Mouse (Mus musculus) left cerebral cortex, adult 18-20 months (tissue): ENCODE data around the gene Plppr3. TPM values are rescaled to one million over a fixed set of nuclear protein-coding genes. Genes with fewer than 3 reads are reported as not detected.

ENCODE experiments used
- DNase-seq, 2 experiments: peaks; one replicate each; pipeline ENCODE4 v3.0.0; 2021 to 2022; ENCODE audit warnings: low spot score in 2 of 2, mixed read lengths in 1 of 2
- microRNA-seq, 2 experiments: library from miRNA; unstranded; fragments of <30 nt; microRNA quantifications; one replicate each; pipeline ENCODE4 v1.2.0; 2021
- total RNA-seq, 2 experiments: library from RNA; stranded (reverse); gene quantifications; 2 replicates each; pipeline ENCODE4 v1.2.3; 2021

Plppr3 gene
- total RNA-seq, 2 experiments from 2014 or later, result 55.6 to 58.0 TPM

DNA sequence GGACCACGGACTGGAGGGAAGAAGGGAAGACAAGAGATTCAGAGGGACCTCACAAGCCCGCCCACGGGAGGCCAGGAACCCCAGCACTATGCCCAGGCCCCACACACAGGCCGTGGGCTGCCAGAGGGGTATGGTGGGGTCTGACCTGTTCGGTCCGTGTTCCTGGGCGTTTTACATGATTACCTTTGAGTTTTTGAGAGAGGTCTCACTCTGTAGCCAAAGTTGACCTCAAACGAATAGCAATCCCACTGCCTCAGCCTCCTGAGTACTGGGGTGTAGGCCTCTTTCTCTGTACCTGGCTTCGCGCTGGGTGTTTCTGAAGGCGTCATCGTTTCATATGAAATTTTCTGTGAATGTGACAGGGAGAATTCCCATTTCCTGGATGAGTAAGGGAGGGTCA lies 52.7 kb downstream of the Plppr3 start:
- no peak for DNase-seq

DNA sequence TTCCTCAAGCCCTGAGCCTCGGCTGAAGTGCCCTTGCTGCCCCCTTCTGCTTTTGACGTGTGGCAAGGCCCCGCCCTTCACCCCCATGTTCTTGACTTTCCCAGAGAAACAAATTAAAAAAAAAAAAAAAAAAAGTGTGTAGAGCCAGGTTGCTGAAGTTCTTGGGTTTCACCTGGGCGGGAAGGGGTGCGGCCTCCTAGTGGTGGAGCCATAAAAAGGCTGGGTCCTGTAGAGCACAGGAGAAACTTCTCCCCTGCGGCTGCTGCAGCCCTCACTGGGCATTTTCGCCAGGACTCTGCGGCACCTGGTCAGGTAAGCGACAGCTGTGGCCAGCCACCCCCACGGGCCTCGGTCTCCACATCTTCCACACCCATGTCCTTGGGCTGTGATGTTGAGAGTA lies 53.7 kb downstream of the Plppr3 start, which contains the start of gene Misp:
Misp (plus strand) TSS at position 208 of the 400 bp plus-strand sequence.
- no peak for DNase-seq

DNA sequence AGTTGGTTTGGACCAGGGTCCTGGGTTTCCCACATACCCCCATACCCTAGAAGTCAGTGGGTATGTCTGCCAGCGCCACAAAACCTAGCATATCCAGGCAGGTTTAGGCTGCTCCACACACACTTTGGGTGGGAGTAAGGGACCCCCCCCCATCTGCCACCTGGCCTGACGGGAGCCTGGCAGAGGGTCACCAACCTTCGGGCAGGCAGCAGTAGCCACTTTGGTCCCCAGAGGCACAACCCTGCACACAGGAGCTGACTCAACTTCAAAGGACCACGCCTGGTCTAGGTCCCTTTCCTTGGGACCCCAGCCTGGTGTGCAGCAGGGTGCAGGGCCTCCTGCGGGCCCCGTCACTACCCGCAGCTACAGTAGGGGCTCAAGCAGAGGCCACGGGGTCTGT lies 54.2 kb downstream of the Plppr3 start:
- no peak for DNase-seq

DNA sequence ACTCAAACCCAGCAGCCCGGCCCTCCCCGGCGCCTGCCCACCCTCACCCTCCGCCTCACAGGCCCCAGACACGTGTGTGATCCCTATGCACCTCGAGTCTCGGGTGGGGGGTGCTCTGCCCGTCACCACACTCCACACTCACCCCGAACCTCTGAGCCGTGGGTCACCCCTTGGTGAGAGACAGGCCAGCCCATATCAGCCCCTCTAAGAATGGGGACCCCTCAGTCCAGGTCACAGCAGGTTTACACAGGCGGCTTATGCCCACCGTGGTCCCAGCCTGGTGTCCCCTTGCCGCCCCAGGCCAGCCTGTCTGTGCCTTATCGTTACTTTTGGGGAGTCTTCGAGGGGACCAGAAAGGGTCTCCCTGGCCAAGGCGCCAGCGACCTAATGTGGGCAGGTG lies 54.8 kb downstream of the Plppr3 start:
- no peak for DNase-seq

DNA sequence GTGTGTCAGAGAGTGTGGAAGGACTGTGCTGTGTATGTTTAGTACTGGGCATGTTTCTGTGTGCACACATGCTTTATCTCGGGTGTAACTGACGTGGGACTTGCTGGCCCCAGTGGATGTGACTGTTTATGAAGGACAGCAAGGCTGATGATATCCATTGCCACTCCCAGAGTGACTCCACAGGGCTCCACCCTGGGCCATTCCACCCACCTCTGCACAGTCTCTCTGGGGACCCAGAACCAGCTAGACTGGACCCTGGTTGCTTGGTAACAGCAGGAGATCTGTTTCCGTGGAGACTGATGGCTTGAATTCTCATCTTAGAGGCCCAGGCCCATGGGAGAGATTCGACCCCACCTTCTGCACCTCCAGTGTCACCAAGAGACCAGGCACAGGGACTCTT lies 56.2 kb downstream of the Plppr3 start:
- DNase-seq, result no peak

DNA sequence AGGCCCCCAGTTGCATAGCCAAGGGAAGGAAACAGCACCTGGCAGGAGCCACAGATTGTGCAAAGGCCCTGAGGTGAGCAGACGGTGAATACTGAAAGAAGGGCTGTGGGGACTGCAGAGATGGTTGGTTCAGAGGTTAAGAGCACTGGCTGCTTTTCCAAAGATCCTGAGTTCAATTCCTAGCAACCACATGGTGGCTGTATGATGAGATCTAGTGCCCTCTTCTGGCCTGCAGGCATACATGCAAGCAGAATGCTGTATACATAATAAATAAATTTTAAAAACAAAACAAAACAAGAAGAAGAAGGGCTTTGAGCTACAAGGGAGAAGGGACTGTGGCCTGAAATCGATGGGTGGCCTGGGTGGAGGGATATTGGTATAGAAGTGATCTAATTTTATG lies 57.3 kb downstream of the Plppr3 start:
- DNase-seq, result no peak

DNA sequence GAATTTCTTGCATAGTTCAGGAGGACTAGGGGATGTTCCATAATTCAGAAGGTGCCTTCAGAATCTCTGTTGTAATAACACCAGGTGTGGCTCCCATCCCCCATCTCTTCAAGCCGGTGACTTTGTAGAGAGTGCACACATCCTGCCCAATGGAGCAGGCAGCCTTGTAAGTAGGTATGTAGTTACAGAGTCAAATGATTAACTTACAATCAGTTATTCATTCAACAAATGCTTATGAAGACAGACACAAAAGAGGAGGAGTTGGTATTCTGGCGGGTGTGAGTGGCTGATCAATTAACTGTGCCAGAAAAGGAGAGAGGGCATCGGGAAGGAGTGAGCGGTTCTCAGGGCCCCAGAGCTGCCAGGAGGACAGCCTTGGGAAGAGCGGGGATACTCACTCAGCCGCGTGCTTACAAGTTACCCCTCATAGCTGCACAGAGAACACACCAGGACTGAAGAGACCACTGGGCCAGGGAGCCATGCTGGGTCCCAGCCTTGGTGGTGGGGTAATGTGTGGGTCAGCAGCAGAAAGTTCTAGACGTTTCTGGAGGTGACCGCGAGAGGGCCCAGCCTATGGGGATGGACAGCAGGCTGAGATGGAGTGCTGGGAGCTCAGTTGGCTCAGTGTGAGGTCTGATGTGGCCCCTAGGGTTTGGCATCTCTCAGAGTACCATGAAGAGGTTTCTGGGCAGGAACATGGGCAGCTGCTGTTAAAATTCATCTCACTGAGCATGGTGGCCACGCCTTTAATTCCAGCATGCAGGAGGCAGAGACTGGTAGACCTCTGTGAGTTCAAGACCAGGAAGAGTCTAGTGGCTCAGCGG lies 58.6 kb downstream of the Plppr3 start:
- DNase-seq, result no peak

DNA sequence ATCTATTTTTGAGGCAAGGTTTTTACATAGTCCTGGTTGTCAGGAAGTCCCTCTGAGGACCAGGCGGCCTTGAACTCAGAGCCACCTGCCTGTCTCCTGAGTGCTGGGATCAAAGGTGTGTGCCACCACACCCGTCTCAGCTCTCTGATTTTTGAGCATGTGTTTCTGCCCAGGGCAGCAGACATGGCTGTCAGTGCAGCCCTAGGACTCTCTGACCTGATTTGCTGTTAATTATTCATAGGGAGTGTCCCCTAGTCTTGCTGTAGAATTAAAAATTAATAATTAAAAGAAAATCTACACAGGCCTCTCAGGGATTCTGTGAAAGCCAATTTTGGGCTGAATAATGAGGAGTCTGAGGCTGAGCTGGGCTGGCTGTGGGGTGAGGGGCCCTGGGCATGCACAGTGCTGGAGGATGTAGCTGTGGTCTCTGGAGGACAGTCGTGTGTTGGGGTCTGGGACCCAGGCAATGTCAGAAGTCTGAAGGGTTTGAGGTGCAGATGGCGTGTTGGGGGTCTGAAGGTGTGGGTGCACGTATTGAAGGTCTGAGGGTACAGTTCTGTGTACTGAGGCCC lies 60.1 kb downstream of the Plppr3 start:
- no peak for DNase-seq

DNA sequence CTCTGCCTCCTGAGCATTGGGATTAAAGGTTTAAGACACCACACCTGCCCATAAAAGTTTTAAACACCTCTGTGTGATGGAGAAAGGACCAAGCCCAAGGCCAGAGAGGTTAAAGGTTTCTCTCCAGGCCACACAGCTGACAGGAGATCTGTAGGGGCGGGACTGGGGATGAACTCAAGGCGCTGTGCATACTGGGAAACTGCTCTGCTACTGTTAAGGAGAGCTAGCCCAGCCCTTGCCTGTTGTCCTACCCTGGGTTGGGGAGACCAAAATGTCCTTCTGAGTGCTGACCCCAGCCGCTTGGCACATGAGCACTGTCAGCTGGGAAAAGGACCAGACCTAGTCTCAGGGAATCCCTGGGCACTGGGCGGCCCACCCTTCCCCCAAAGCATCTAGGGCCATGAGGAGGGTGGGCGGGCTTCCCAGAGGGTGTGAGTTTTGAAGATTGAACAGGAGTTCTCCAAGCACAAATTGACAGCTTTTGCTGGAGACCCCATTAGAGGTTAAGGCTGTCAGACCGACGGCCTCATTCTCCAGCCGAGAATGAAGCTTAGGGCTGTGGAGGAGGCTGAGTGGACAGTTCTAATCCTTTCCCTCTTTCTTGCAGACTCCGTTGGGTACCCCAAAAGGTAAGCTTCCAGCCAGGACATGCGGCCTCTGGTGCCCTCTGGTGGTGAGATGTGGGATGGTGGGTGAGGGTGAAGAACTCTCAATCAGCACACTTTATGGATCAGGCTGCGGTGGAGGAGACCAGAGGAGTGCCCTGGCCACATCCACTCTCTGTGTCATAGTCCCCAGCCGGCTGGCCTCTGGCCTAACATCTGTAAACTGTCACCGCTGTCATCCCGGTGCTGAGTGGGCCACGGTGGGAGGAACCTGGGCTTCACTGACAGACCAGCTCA lies 62.4 kb downstream of the Plppr3 start:
- DNase-seq, result peak; percentile 85 to 92

Small RNAs within 50 kb of the gene (microRNA-seq; reads per million reads assigned to microRNA genes)
- 0 to 0.25 reads per million in 2 experiments for gene Mir6910

Other genes starting within 250 kb of the Plppr3 start
- 10 to 100 TPM; 44.3 to 50.1 TPM for gene Shc2, start 236.7 kb downstream of the Plppr3 start, total RNA-seq
- under 1 TPM in 1 of 2 experiments, not detected in 1; 0.82 TPM for gene Odf3l2, start 228.9 kb downstream of the Plppr3 start, total RNA-seq
- not detected for gene Madcam1, start 210.1 kb downstream of the Plppr3 start, total RNA-seq
- gene Tpgs1, start 205.3 kb downstream of the Plppr3 start, total RNA-seq, result 10 to 100 TPM; 69.8 to 77.1 TPM
- 10 to 100 TPM; 75.4 to 77.5 TPM for gene Cdc34, start 192.4 kb downstream of the Plppr3 start, total RNA-seq
- gene Gzmm, start 185.6 kb downstream of the Plppr3 start, total RNA-seq, result 1 to 10 TPM; 2.7 to 3.2 TPM
- 100 to 1,000 TPM; 566 to 614 TPM for gene Bsg, start 170.1 kb downstream of the Plppr3 start, total RNA-seq
- gene Hcn2, start 158.0 kb downstream of the Plppr3 start, total RNA-seq, result 100 to 1,000 TPM; 142 to 157 TPM
- gene Polrmt, start 128.1 kb downstream of the Plppr3 start, total RNA-seq, result 10 to 100 TPM; 50.6 to 55.3 TPM
- gene Fgf22, start 119.6 kb downstream of the Plppr3 start, total RNA-seq, result 1 to 10 TPM; 4.3 to 5.6 TPM
- 10 to 100 TPM; 86.7 to 98.4 TPM for gene Rnf126, start 107.7 kb downstream of the Plppr3 start, total RNA-seq
- 1 to 10 TPM; 2.7 to 3.2 TPM for gene Fstl3, start 97.4 kb downstream of the Plppr3 start, total RNA-seq
- gene Prss57, start 83.7 kb downstream of the Plppr3 start, total RNA-seq, result under 1 TPM; 0.63 to 0.72 TPM
- 100 to 1,000 TPM; 290 to 308 TPM for gene Palm, start 81.1 kb downstream of the Plppr3 start, total RNA-seq
- under 1 TPM; 0.61 to 0.86 TPM for gene Misp, start 53.6 kb downstream of the Plppr3 start, total RNA-seq
- gene Ptbp1, start 20.2 kb downstream of the Plppr3 start, total RNA-seq, result 10 to 100 TPM; 54.3 to 62.5 TPM
- gene Prtn3, start 158 bp downstream of the Plppr3 start, total RNA-seq, result 1 to 10 TPM; 2.2 to 2.3 TPM
- gene Elane, start 11.6 kb upstream of the Plppr3 start, total RNA-seq, result not detected
- gene Cfd, start 16.2 kb upstream of the Plppr3 start, total RNA-seq, result not detected
- 10 to 100 TPM; 48.6 to 63.7 TPM for gene Med16, start 34.3 kb upstream of the Plppr3 start, total RNA-seq
- gene Gm26602, start 36.2 kb upstream of the Plppr3 start, total RNA-seq, result not detected
- 10 to 100 TPM in 1 of 2 experiments, 1 to 10 TPM in 1; 5.3 to 10.3 TPM for gene Kiss1r, start 42.3 kb upstream of the Plppr3 start, total RNA-seq
- 100 to 1,000 TPM; 307 to 318 TPM for gene R3hdm4, start 46.6 kb upstream of the Plppr3 start, total RNA-seq
- gene Arid3a, start 52.4 kb upstream of the Plppr3 start, total RNA-seq, result 1 to 10 TPM; 5.6 to 7.2 TPM
- gene Wdr18, start 85.5 kb upstream of the Plppr3 start, total RNA-seq, result 10 to 100 TPM; 45.3 to 46.5 TPM
- under 1 TPM; 0.14 to 0.16 TPM for gene Grin3b, start 96.1 kb upstream of the Plppr3 start, total RNA-seq
- 100 to 1,000 TPM; 112 to 113 TPM for gene Tmem259, start 109.7 kb upstream of the Plppr3 start, total RNA-seq
- 1 to 10 TPM; 6.7 to 8.0 TPM for gene Cnn2, start 114.0 kb upstream of the Plppr3 start, total RNA-seq
- gene Abca7, start 121.9 kb upstream of the Plppr3 start, total RNA-seq, result 10 to 100 TPM; 13.0 to 13.7 TPM
- gene Arhgap45, start 142.0 kb upstream of the Plppr3 start, total RNA-seq, result 1 to 10 TPM; 3.7 to 4.1 TPM
- 10 to 100 TPM; 73.6 to 75.2 TPM for gene Polr2e, start 165.2 kb upstream of the Plppr3 start, total RNA-seq
- gene Gpx4, start 172.5 kb upstream of the Plppr3 start, total RNA-seq, result 100 to 1,000 TPM; 554 to 575 TPM
- 10 to 100 TPM; 16.8 to 18.8 TPM for gene Sbno2, start 230.9 kb upstream of the Plppr3 start, total RNA-seq
- gene Stk11, start 241.2 kb upstream of the Plppr3 start, total RNA-seq, result 100 to 1,000 TPM; 108 to 109 TPM